Mouse (Mus musculus): ENCODE data around the gene Catsperd. TPM values are rescaled to one million over a fixed set of nuclear protein-coding genes. Genes with fewer than 3 reads are reported as not detected.

The Catsperd gene
- polyA plus RNA-seq (2014; fragmentation: Nextera tagmentation; extraction: Ambion mirVana), result 0.93 and 0.95 TPM in 2 replicates

GRCm38 (mm10) chr17:56627530-56628277 lies at the start of gene Catsperd:
Gene Catsperd (plus strand): TSS chr17:56628143.
- Histone ChIP-seq H3K27ac (ENCODE audit: low read depth, low read length) (no peak within 1 kb of the TSS), H3K36me3 (ENCODE audit: control insufficient read depth, insufficient read depth, low read length) (no peaks in the 10 kb centered on the region), H3K9ac (ENCODE audit: low read length) (peak within 1 kb of the TSS; percentile 21), H3K4me1 (ENCODE audit: control insufficient read depth, insufficient read depth, low read length) (peaks cover 10% of the 10 kb centered on the region), H3K4me3 (ENCODE audit: low read depth, low read length) (peak within 1 kb of the TSS; percentile 87), H3K9me3 (ENCODE audit: control insufficient read depth, low read length) (no peaks in the 10 kb centered on the region), H3K27me3 (ENCODE audit: control insufficient read depth, insufficient read depth, low read length) (no peaks in the 10 kb centered on the region), H3K4me2 (peak within 1 kb of the TSS; percentile 59)
- ATAC-seq (ENCODE audit: low FRiP score) (peak; percentile 47), DNase-seq (ENCODE audit: low spot score, missing footprints) (peak; percentile 92)
- 11% methylated on average over 26 of the region's 26 CpGs for WGBS

GRCm38 (mm10) chr17:56583071-56583470 lies 44.9 kb upstream of the Catsperd start:
- no peak for DNase-seq (ENCODE audit: low spot score, missing footprints)
- Histone ChIP-seq H3K36me3 (ENCODE audit: control insufficient read depth, insufficient read depth, low read length) (peaks cover 27% of the 10 kb centered on the region), H3K4me2 (peak overlapping the region; percentile 91), H3K27ac (ENCODE audit: low read depth, low read length) (no peak overlapping the region), H3K27me3 (ENCODE audit: control insufficient read depth, insufficient read depth, low read length) (no peaks in the 10 kb centered on the region), H3K9me3 (ENCODE audit: control insufficient read depth, low read length) (no peaks in the 10 kb centered on the region), H3K4me3 (ENCODE audit: low read depth, low read length) (peak overlapping the region; percentile 81), H3K4me1 (ENCODE audit: control insufficient read depth, insufficient read depth, low read length) (peaks cover 30% of the 10 kb centered on the region), H3K9ac (ENCODE audit: low read length) (peak overlapping the region; percentile 88)
- no peak for ATAC-seq (ENCODE audit: low FRiP score)
- 71% methylated on average over 1 of the region's 1 CpGs for WGBS

GRCm38 (mm10) chr17:56583611-56584256 lies 44.2 kb upstream of the Catsperd start:
- ATAC-seq (ENCODE audit: low FRiP score), result no peak
- H3K27me3 ChIP-seq (ENCODE audit: control insufficient read depth, insufficient read depth, low read length), result no peaks in the 10 kb centered on the region
- H3K4me1 ChIP-seq (ENCODE audit: control insufficient read depth, insufficient read depth, low read length), result peaks cover 30% of the 10 kb centered on the region
- H3K27ac ChIP-seq (ENCODE audit: low read depth, low read length), result peak overlapping the region; percentile 87
- peak overlapping the region; percentile 81 for H3K4me3 ChIP-seq (ENCODE audit: low read depth, low read length)
- WGBS, result 4% methylated on average over 28 of the region's 33 CpGs
- DNase-seq (ENCODE audit: low spot score, missing footprints), result peak; percentile 87
- peak overlapping the region; percentile 91 for H3K4me2 ChIP-seq
- no peaks in the 10 kb centered on the region for H3K9me3 ChIP-seq (ENCODE audit: control insufficient read depth, low read length)
- H3K9ac ChIP-seq (ENCODE audit: low read length), result peak overlapping the region; percentile 88
- peaks cover 21% of the 10 kb centered on the region for H3K36me3 ChIP-seq (ENCODE audit: control insufficient read depth, insufficient read depth, low read length)

- no peaks in the 10 kb centered on the region for H3K27me3 ChIP-seq (ENCODE audit: control insufficient read depth, insufficient read depth, low read length)
- peak within 1 kb of the TSS; percentile 91 for H3K4me2 ChIP-seq
- no peaks in the 10 kb centered on the region for H3K9me3 ChIP-seq (ENCODE audit: control insufficient read depth, low read length)
- H3K4me3 ChIP-seq (ENCODE audit: low read depth, low read length), result peak within 1 kb of the TSS; percentile 81
- H3K36me3 ChIP-seq (ENCODE audit: control insufficient read depth, insufficient read depth, low read length), result peaks cover 24% of the 10 kb centered on the region
- H3K4me1 ChIP-seq (ENCODE audit: control insufficient read depth, insufficient read depth, low read length), result peaks cover 30% of the 10 kb centered on the region
- peak; percentile 100 for DNase-seq (ENCODE audit: low spot score, missing footprints)
- ATAC-seq (ENCODE audit: low FRiP score), result peak; percentile 95
- under 1% methylated on average over 92 of the region's 101 CpGs for WGBS
- peak within 1 kb of the TSS; percentile 92 for H3K9ac ChIP-seq (ENCODE audit: low read length)
- H3K27ac ChIP-seq (ENCODE audit: low read depth, low read length), result peak within 1 kb of the TSS; percentile 87
Measured at GRCm38 (mm10) chr17:56584257-56585130, 43.4 kb upstream of the Catsperd start, which contains the start of the genes Safb2 and Safb. Gene Safb2 (minus strand): TSS chr17:56584585. Gene Safb (plus strand): TSS chr17:56584825.

- Histone ChIP-seq H3K4me2 (peak overlapping the region; percentile 68), H3K36me3 (ENCODE audit: control insufficient read depth, insufficient read depth, low read length) (peaks cover 31% of the 10 kb centered on the region), H3K4me3 (ENCODE audit: low read depth, low read length) (peak overlapping the region; percentile 81), H3K9me3 (ENCODE audit: control insufficient read depth, low read length) (no peaks in the 10 kb centered on the region), H3K9ac (ENCODE audit: low read length) (peak overlapping the region; percentile 92), H3K4me1 (ENCODE audit: control insufficient read depth, insufficient read depth, low read length) (peaks cover 30% of the 10 kb centered on the region), H3K27ac (ENCODE audit: low read depth, low read length) (peak overlapping the region; percentile 75), H3K27me3 (ENCODE audit: control insufficient read depth, insufficient read depth, low read length) (no peaks in the 10 kb centered on the region)
- ATAC-seq (ENCODE audit: low FRiP score) (peak; percentile 45), DNase-seq (ENCODE audit: low spot score, missing footprints) (peak; percentile 96)
- WGBS, result under 1% methylated on average over 60 of the region's 61 CpGs
Measured at GRCm38 (mm10) chr17:56585171-56585821, 42.6 kb upstream of the Catsperd start.

- H3K4me3 ChIP-seq (ENCODE audit: low read depth, low read length), result no peak overlapping the region
- peaks cover 30% of the 10 kb centered on the region for H3K36me3 ChIP-seq (ENCODE audit: control insufficient read depth, insufficient read depth, low read length)
- H3K27me3 ChIP-seq (ENCODE audit: control insufficient read depth, insufficient read depth, low read length), result no peaks in the 10 kb centered on the region
- no peaks in the 10 kb centered on the region for H3K9me3 ChIP-seq (ENCODE audit: control insufficient read depth, low read length)
- no peak overlapping the region for H3K9ac ChIP-seq (ENCODE audit: low read length)
- H3K4me2 ChIP-seq, result no peak overlapping the region
- H3K4me1 ChIP-seq (ENCODE audit: control insufficient read depth, insufficient read depth, low read length), result peaks cover 24% of the 10 kb centered on the region
- no peak for DNase-seq (ENCODE audit: low spot score, missing footprints)
- ATAC-seq (ENCODE audit: low FRiP score), result no peak
- 85% methylated on average over 1 of the region's 1 CpGs for WGBS
- no peak overlapping the region for H3K27ac ChIP-seq (ENCODE audit: low read depth, low read length)
Measured at GRCm38 (mm10) chr17:56587773-56588172, 40.2 kb upstream of the Catsperd start.

- H3K4me3 ChIP-seq (ENCODE audit: low read depth, low read length), result no peak overlapping the region
- H3K9ac ChIP-seq (ENCODE audit: low read length), result no peak overlapping the region
- H3K9me3 ChIP-seq (ENCODE audit: control insufficient read depth, low read length), result no peaks in the 10 kb centered on the region
- no peak overlapping the region for H3K4me2 ChIP-seq
- no peak for DNase-seq (ENCODE audit: low spot score, missing footprints)
- WGBS, result 94% methylated on average over 4 of the region's 4 CpGs
- no peak for ATAC-seq (ENCODE audit: low FRiP score)
- no peak overlapping the region for H3K27ac ChIP-seq (ENCODE audit: low read depth, low read length)
- H3K36me3 ChIP-seq (ENCODE audit: control insufficient read depth, insufficient read depth, low read length), result peaks cover 37% of the 10 kb centered on the region
- no peaks in the 10 kb centered on the region for H3K27me3 ChIP-seq (ENCODE audit: control insufficient read depth, insufficient read depth, low read length)
- H3K4me1 ChIP-seq (ENCODE audit: control insufficient read depth, insufficient read depth, low read length), result peaks cover 16% of the 10 kb centered on the region
Measured at GRCm38 (mm10) chr17:56588921-56589320, 39.0 kb upstream of the Catsperd start.

GRCm38 (mm10) chr17:56592553-56592952 lies 35.4 kb upstream of the Catsperd start:
- no peak for ATAC-seq (ENCODE audit: low FRiP score)
- no peak overlapping the region for H3K4me3 ChIP-seq (ENCODE audit: low read depth, low read length)
- H3K36me3 ChIP-seq (ENCODE audit: control insufficient read depth, insufficient read depth, low read length), result peaks cover 60% of the 10 kb centered on the region
- H3K4me1 ChIP-seq (ENCODE audit: control insufficient read depth, insufficient read depth, low read length), result peaks cover under 1% of the 10 kb centered on the region; the same call in 1 of the 2 replicates
- no peaks in the 10 kb centered on the region for H3K9me3 ChIP-seq (ENCODE audit: control insufficient read depth, low read length)
- H3K27ac ChIP-seq (ENCODE audit: low read depth, low read length), result no peak overlapping the region
- DNase-seq (ENCODE audit: low spot score, missing footprints), result no peak
- H3K9ac ChIP-seq (ENCODE audit: low read length), result no peak overlapping the region
- H3K4me2 ChIP-seq, result no peak overlapping the region
- H3K27me3 ChIP-seq (ENCODE audit: control insufficient read depth, insufficient read depth, low read length), result no peaks in the 10 kb centered on the region

Data from midbrain, embryonic 11.5 days (tissue).